Mouse (Mus musculus): ENCODE measurements around the gene Nms. TPM values are rescaled to one million over a fixed set of nuclear protein-coding genes. Genes with fewer than 3 reads are reported as not detected.

Nms gene
- total RNA-seq (2014; rRNA removed), result not detected in 2 replicates
- not detected in 2 replicates for polyA plus RNA-seq (2012; rRNA removed)

DNA sequence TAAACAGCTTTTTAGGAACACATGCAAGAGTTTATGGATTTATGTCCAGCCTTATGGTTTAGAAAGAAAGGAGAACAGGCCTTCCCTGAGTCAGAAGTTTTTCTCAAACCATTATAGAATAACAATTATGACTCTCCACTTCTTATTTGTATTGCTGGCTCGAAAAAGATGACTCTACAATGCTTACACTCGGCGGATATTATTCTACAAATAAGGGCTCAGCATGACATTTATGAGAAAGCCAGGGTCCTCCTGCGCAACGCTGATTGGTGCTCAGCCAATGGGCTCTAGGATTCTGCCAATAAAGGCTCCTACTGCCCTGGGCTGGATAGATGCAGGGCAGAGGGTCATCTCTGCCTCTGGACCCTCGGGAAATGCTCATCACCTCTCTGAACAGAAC lies at the start of gene Nms:
Nms (plus strand) TSS at position 301 of the 400 bp plus-strand sequence.
- Histone ChIP-seq H3K4me3 (ENCODE audit: insufficient read depth, low read depth, low read length) (no peak within 1 kb of the TSS), H3K79me2 (ENCODE audit: control insufficient read depth, insufficient read depth, low read length) (no peaks in the 10 kb centered on the region), H3K9ac (ENCODE audit: low read depth, low read length) (no peak within 1 kb of the TSS), H3K27me3 (ENCODE audit: control insufficient read depth, insufficient read depth, low read length) (no peaks in the 10 kb centered on the region), H3K36me3 (ENCODE audit: control insufficient read depth, insufficient read depth, low read length) (no peaks in the 10 kb centered on the region), H3K27ac (replicated peaks; ENCODE audit: insufficient read depth, low read depth, low read length) (no peak within 1 kb of the TSS), H3K4me1 (ENCODE audit: control insufficient read depth, insufficient read depth, low read length) (no peaks in the 10 kb centered on the region)
- 75% methylated on average over 6 of the region's 6 CpGs for WGBS
- no peak for DNase-seq (ENCODE audit: extremely low read depth, low read depth, low spot score)
- TF ChIP-seq POLR2A (IDR thresholded peaks at IDR 0.05; ENCODE audit: extremely low read depth, insufficient read depth, low read length) (no peak), CTCF (IDR thresholded peaks at IDR 0.05; ENCODE audit: low read depth, low read length) (no peak)

GRCm38 (mm10) chr1:38891444-38891843 lies 47.5 kb upstream of the Nms start:
- Histone ChIP-seq H3K4me3 (ENCODE audit: insufficient read depth, low read depth, low read length) (no peak overlapping the region), H3K36me3 (ENCODE audit: control insufficient read depth, insufficient read depth, low read length) (no peaks in the 10 kb centered on the region), H3K27ac (replicated peaks; ENCODE audit: insufficient read depth, low read depth, low read length) (no peak overlapping the region), H3K79me2 (ENCODE audit: control insufficient read depth, insufficient read depth, low read length) (no peaks in the 10 kb centered on the region), H3K4me1 (ENCODE audit: control insufficient read depth, insufficient read depth, low read length) (no peaks in the 10 kb centered on the region), H3K9ac (ENCODE audit: low read depth, low read length) (no peak overlapping the region), H3K27me3 (ENCODE audit: control insufficient read depth, insufficient read depth, low read length) (no peaks in the 10 kb centered on the region)
- TF ChIP-seq CTCF (IDR thresholded peaks at IDR 0.05; ENCODE audit: low read depth, low read length), result no peak
- TF ChIP-seq POLR2A (IDR thresholded peaks at IDR 0.05; ENCODE audit: extremely low read depth, insufficient read depth, low read length), result no peak
- 85% methylated on average over 5 of the region's 5 CpGs for WGBS
- no peak for DNase-seq (ENCODE audit: extremely low read depth, low read depth, low spot score)

GRCm38 (mm10) chr1:38893081-38893480 lies 45.9 kb upstream of the Nms start:
- H3K27me3 ChIP-seq (ENCODE audit: control insufficient read depth, insufficient read depth, low read length), result peaks cover 3% of the 10 kb centered on the region; the same call in 1 of the 2 replicates
- no peak for DNase-seq (ENCODE audit: extremely low read depth, low read depth, low spot score)
- no peak overlapping the region for H3K27ac ChIP-seq (replicated peaks; ENCODE audit: insufficient read depth, low read depth, low read length)
- H3K79me2 ChIP-seq (ENCODE audit: control insufficient read depth, insufficient read depth, low read length), result no peaks in the 10 kb centered on the region
- TF ChIP-seq POLR2A (IDR thresholded peaks at IDR 0.05; ENCODE audit: extremely low read depth, insufficient read depth, low read length), result no peak
- no peak for TF ChIP-seq CTCF (IDR thresholded peaks at IDR 0.05; ENCODE audit: low read depth, low read length)
- H3K4me1 ChIP-seq (ENCODE audit: control insufficient read depth, insufficient read depth, low read length), result no peaks in the 10 kb centered on the region
- WGBS, result 75% methylated on average over 5 of the region's 5 CpGs
- H3K4me3 ChIP-seq (ENCODE audit: insufficient read depth, low read depth, low read length), result no peak overlapping the region
- no peak overlapping the region for H3K9ac ChIP-seq (ENCODE audit: low read depth, low read length)
- no peaks in the 10 kb centered on the region for H3K36me3 ChIP-seq (ENCODE audit: control insufficient read depth, insufficient read depth, low read length)

DNA sequence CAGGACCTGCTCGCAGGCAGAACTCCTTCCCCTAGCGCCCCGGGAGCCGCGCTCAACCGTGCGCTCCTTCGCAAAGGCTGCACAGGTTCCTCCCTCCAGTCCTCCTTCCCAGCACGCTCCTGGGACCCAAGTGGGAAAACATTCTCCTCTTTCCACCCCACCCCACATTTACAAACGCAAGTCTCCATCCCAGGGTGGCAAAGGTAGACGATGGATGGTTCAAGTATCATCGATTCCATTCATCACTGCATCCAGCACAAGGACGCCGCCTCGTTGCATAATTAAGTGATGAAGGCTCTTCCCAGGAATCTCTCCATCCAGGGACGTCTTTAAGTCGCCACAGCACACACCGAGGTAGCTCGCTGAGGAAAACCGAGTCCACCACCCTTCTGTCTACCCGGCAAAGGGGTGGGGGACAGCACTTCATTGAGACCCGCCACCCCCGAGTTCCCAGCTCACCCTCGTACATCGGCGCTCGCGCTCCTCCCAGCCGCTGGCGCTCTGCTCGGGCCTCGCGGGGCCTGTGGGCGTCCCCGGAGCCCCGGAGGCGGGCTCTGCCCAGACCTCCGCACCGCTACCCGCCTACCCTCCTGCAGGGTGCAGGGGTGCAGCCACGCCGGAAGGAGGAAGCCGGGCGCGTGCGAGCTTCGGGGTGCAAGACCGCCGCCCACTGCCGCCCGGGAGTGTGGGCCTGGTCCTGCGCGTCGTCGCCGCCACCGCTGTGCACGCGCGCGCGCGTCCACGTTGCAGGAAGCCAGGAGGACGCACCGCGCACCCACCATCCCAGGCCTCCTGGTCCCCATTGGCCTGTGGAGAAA lies 41.3 kb upstream of the Nms start, which contains the start of gene Chst10:
Chst10 (minus strand) TSS at position 731 of the 818 bp plus-strand sequence.
- H3K9ac ChIP-seq (ENCODE audit: low read depth, low read length), result no peak within 1 kb of the TSS
- no peak for TF ChIP-seq CTCF (IDR thresholded peaks at IDR 0.05; ENCODE audit: low read depth, low read length)
- TF ChIP-seq POLR2A (IDR thresholded peaks at IDR 0.05; ENCODE audit: extremely low read depth, insufficient read depth, low read length), result no peak
- H3K4me3 ChIP-seq (ENCODE audit: insufficient read depth, low read depth, low read length), result peak within 1 kb of the TSS; percentile 45; the same call in 1 of the 2 replicates
- no peaks in the 10 kb centered on the region for H3K4me1 ChIP-seq (ENCODE audit: control insufficient read depth, insufficient read depth, low read length)
- H3K27ac ChIP-seq (replicated peaks; ENCODE audit: insufficient read depth, low read depth, low read length), result no peak within 1 kb of the TSS
- no peak for DNase-seq (ENCODE audit: extremely low read depth, low read depth, low spot score)
- no peaks in the 10 kb centered on the region for H3K79me2 ChIP-seq (ENCODE audit: control insufficient read depth, insufficient read depth, low read length)
- WGBS, result 1% methylated on average over 67 of the region's 67 CpGs
- no peaks in the 10 kb centered on the region for H3K36me3 ChIP-seq (ENCODE audit: control insufficient read depth, insufficient read depth, low read length)
- peaks cover 3% of the 10 kb centered on the region; the same call in 1 of the 2 replicates for H3K27me3 ChIP-seq (ENCODE audit: control insufficient read depth, insufficient read depth, low read length)

DNA sequence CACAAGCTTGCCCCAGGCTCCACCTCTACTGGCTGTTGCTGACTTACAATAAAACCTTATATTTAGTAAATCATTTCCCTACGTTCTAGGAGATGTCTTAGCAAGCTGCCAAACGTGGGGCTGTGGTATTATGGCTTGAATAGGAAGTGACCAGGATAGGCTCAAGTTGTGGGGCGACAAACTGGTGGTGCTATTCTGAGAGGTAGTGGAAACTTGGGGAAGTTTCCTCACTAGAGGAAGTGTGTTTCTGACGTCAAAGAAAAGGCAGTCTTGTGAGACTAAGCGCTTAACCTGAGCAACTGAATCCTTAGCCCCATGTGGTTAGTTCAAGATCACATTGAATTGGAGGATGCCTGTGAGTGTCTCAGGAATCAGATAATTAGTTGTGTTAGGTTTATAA lies 36.4 kb upstream of the Nms start:
- Histone ChIP-seq H3K9ac (ENCODE audit: low read depth, low read length) (no peak overlapping the region), H3K36me3 (ENCODE audit: control insufficient read depth, insufficient read depth, low read length) (no peaks in the 10 kb centered on the region), H3K27me3 (ENCODE audit: control insufficient read depth, insufficient read depth, low read length) (peaks cover 3% of the 10 kb centered on the region; the same call in 1 of the 2 replicates), H3K4me1 (ENCODE audit: control insufficient read depth, insufficient read depth, low read length) (no peaks in the 10 kb centered on the region), H3K4me3 (ENCODE audit: insufficient read depth, low read depth, low read length) (no peak overlapping the region), H3K79me2 (ENCODE audit: control insufficient read depth, insufficient read depth, low read length) (no peaks in the 10 kb centered on the region), H3K27ac (replicated peaks; ENCODE audit: insufficient read depth, low read depth, low read length) (no peak overlapping the region)
- WGBS, result 53% methylated on average over 5 of the region's 5 CpGs
- no peak for TF ChIP-seq CTCF (IDR thresholded peaks at IDR 0.05; ENCODE audit: low read depth, low read length)
- no peak for TF ChIP-seq POLR2A (IDR thresholded peaks at IDR 0.05; ENCODE audit: extremely low read depth, insufficient read depth, low read length)
- DNase-seq (ENCODE audit: extremely low read depth, low read depth, low spot score), result no peak

- H3K79me2 ChIP-seq (ENCODE audit: control insufficient read depth, insufficient read depth, low read length), result no peaks in the 10 kb centered on the region
- H3K36me3 ChIP-seq (ENCODE audit: control insufficient read depth, insufficient read depth, low read length), result no peaks in the 10 kb centered on the region
- H3K4me1 ChIP-seq (ENCODE audit: control insufficient read depth, insufficient read depth, low read length), result no peaks in the 10 kb centered on the region
- no peak overlapping the region for H3K4me3 ChIP-seq (ENCODE audit: insufficient read depth, low read depth, low read length)
- no peaks in the 10 kb centered on the region for H3K27me3 ChIP-seq (ENCODE audit: control insufficient read depth, insufficient read depth, low read length)
- WGBS, result 80% methylated on average over 2 of the region's 2 CpGs
- TF ChIP-seq CTCF (IDR thresholded peaks at IDR 0.05; ENCODE audit: low read depth, low read length) (no peak), POLR2A (IDR thresholded peaks at IDR 0.05; ENCODE audit: extremely low read depth, insufficient read depth, low read length) (no peak)
- no peak overlapping the region for H3K27ac ChIP-seq (replicated peaks; ENCODE audit: insufficient read depth, low read depth, low read length)
- DNase-seq (ENCODE audit: extremely low read depth, low read depth, low spot score), result no peak
- H3K9ac ChIP-seq (ENCODE audit: low read depth, low read length), result no peak overlapping the region
These were observed 35.0 kb upstream of the Nms start for GRCm38 (mm10) chr1:38903985-38904384.

Data from liver, adult 2 months (tissue).